Mouse (Mus musculus) layer of hippocampus, adult 9-11 months (tissue): ENCODE data around the gene Prph2.

ENCODE experiments used
- DNase-seq: peaks from one replicate; pipeline ENCODE4 v3.0.0; 2022

Prph2 gene

DNA sequence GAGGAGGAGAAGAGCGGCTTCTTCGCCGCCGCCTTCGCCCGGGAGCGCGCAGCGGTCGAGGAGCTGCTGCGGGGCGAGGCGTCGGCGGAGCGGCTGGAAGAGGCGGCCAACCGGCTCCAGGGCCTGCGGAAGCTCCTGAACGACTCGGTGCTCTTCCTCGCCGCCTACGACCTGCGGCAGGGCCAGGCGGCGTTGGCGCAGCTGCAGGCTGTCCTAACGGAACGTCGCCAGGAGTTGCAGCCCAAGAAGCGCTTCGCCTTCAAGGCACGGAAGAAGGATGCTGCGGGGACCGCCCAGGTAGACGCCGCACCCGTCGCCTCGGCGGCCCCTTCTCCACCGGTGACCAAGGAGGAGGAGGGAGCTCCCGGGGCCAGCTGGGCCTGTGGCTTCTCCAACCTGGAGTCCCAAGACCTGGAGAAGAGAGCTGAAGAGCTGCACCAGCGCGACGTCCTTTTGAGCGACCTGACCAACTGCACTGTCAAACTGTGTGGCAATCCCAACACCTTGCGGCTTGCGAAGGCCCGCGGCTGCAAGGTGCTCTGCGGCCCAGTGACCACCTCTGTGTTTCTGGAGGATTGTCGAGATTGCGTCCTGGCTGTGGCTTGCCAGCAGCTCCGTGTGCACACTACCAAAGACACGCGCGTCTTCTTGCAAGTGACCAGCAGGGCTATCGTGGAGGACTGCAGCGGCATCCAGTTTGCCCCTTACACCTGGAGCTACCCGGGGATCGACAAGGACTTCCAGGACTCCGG lies 19.2 kb upstream of the Prph2 start:
- no peak for DNase-seq

DNA sequence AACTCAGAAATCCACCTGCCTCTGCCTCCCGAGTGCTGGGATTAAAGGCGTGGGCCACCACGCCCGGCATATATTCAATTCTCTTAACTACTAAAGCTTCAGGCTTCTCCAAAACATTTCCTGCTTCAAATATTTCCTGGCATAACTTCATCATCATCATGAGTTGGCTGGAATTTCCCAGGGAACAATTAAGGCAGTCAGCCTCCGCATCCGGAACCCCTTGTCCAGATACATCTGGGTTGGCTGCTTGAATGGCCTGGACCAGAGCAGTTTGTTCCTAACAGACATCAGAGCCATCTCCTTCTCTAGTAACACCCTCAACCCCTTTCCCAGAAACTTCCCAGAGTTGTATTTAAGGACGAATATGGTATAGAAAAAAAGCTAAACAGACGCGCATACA lies 14.8 kb upstream of the Prph2 start:
- no peak for DNase-seq

DNA sequence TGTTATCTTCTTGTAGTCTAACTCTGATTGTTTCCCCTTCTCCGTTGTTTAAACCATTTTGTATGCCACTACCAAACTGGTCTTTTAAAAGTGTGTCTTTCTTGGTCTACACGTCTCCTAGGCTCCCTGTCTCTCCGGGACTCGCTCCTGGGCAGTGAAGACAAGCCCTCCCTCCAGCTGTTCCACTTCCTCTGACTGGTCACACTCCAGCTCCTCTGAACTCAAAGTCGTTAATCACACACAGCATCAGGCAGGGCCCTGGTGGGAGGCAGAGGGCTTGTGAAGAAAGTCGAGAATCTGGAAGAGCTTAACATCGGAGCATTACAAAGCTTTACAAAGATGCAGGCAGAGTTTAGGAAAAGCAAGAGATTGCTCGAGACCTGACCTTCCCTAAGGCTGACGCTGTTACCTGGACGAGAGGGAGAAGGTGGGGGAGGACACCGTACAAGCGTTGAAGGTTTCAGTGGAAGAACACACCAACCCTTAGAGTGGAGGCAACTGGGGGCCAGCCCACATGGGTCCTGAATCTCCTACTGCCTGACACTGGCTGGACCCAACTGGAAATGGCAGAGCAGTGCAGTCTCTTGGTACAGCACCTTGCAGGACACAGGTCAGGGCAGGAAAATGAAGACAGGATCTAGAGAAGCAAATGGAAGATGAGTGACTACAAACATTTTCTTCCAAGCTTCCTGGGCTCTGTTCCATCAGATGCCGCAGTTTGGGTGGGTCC lies 12.9 kb upstream of the Prph2 start:
- DNase-seq: no peak

DNA sequence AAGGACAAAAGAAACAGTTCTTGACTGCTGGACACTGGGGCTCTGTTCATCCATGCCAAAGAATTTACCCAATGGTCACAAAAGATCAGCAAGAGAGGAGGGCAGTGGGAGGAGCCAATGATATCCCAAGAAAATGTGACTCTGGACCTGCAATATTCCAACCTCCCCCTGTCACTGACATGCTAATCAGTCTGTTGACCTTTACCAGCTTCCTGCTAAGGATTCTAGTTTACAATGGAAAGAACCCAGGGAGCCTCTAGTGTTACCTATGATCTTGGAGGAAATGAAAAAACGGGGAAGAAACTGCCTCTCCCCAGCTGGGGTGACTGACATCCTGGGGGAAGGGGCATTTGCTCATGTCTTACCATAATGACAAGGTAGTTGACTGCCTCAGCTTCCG lies 9.3 kb upstream of the Prph2 start:
- DNase-seq: no peak

DNA sequence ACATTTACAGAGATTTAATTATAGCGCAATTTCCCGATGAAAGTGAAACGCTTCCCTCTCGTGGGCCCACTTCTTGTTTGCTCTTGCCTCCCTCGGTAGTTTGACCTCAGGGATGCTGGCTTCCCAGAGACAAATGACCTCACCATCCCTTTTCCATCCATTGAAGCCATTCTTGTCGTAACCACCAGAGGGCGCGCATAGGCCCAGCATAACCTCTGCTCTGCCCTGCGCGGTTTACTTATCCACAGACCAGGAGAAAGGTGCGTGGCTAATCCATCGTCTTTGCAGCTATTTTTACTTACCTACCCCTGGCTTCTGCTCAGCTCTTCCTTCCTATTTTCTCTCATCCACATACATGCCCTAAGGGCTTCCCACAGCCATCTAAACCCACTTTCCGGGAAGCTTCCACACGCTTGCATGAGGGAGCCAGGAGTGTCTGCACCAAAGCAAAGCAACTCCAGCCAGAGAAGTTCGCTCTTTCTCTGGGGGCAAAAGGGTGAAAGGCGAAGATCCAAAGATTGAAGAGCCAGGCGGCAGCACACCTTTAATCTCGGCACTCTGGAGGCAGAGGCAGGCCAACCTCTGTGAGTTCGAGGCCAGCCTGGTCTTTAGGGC lies 6.3 kb upstream of the Prph2 start:
- DNase-seq: peak; percentile 73

DNA sequence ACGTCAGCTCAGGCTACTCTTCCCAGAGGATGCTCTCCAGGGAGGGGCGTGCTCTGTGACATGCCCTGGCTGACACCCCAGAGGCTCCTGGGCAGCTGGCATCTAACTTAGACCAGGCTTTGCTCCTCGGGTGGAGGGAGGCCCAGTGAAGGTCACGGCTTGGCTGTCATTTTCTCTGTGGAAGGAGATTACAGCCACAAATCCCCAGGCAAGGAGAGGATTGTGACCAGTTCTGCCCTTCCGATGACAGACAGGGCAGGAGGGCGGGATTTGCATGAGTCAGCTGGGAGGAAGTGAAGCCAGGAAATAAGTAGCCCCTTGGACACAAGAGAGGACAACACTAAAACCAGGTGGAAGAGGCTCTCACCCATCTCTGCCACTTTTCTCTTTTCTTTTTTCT lies 2.1 kb downstream of the Prph2 start:
- no peak for DNase-seq

DNA sequence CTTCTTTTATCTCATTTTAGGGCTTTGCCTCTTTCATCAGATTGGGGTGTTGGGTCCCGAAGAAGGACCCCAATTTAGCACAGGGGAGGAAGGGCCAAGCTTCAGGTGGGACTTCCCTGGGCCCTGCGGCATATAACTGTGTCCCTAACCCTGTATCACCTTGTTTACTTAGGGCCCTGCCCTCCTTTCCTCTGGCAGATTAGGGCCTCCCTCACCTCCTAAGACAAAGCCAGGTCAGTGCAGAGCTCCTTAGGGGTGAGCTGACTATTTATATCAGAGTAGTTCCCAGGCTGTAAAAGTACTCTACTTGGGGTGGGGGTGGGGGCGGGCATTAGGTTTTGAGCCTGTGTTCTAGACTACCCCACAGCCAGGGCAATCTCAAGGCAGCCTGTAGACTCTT lies 4.9 kb downstream of the Prph2 start:
- no peak for DNase-seq

DNA sequence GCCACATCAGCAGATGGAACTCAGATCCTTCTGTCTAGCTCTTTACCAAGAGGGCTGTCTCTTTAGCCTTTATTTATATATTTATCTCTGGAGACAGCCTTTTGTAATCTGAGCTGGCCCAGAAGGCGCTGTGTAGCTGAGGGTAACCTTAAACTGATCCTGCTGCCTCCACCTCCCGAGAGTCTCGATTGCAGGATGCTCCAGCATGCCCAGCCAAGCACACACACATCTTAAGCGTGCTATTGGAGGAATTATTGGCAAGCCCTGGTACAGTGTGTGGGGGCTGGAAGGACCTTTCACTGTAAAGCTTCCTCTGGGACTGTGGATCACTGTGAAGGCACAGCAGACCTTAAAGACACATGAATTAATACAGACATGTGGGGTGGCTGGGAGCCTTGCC lies 8.7 kb downstream of the Prph2 start:
- no peak for DNase-seq

DNA sequence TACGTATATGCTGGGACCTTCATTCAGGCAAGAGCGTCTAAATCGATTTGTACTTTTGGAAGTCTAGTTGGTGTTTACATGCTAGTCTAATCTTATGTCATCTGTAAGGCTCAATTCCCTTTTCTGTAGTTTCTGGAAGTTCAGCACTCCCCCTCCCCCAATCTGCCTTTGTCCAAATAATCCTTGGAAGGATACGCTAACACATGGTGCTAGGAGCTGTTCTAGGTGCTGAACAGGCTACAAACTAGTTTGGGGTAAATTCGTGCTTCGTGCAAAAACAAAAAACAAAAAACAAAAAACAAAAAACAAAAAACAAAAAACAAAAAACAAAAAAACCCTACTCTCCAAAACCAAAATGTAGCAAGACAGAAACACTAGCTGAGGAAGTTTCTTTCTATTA lies 10.6 kb downstream of the Prph2 start:
- no peak for DNase-seq

DNA sequence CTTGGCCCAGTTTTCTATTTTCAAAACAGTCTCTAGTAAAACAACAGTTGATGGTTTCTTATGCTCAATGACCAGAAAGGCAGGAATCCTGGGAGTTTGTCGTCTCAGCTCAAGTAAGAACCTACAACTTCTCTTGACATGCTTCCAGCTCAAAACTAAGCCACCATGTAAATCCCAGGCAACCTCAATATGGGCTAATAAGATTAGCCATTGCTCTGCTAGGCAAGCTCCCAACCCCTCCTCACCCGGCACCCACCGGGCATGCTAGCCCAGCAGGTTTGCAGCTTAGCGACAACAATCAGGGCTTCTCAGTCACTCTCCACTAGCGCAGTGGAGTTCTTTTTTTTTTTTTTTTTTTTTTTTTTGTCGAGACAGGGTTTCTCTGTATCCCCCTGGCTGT lies 15.9 kb downstream of the Prph2 start:
- no peak for DNase-seq

DNA sequence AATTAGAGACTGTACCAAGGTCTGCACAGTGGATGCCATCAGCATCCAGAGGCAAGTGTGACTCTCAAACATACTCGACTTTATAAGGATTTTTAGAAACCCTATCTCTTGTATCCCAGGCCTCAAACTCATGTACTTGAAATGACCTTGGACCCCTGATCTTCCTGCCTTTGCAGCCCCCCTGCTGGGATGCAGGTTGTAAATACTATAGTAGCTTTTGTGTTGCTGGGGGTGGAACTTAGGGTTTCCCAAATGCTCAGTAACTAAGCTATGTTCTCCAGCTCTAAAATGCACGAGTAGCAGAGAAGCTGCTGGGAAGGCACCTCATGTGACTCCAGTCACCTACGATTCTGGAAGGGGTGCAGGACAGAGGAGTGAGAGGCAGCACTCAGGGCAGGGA lies 16.7 kb downstream of the Prph2 start:
- no peak for DNase-seq

DNA sequence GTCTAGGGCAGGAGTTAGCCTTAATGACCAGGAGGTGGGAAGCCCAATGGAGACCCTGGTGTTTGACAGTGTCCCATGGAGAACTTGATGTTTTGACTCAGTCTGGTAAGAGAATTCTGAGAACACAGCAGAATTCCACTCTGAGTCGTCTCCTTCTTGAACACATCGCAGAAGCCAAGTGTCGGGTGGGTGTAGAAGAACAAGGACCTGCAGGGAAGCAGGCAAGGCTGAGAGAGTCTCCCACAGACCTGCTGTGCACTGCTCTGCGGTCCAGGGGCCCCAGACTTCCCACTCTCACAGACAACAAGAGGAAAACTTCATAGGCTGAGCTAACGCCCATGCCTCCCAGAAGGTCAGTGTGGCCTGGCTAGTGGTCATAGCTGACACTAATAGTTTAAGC lies 17.5 kb downstream of the Prph2 start:
- DNase-seq: peak; percentile 41

DNA sequence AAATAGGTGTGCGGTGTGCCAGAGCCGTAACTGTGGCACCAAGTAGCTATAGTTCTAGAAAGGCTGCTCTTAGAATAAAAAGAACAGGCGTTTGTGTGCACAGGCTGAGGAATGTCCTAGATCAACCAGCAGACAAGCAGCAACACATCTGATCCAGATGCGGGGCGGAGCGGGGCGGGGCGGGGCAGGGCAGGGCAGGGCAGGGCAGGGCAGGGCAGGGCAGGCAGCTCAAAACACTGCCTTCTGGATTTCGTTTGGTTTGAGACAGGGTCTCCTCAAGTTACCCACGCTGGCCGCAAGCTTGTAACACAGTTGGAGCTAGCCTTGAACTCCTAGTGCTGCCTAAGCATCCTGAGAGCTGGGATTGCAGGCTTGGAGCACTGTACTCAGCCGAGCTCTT lies 19.0 kb downstream of the Prph2 start:
- no peak for DNase-seq

DNA sequence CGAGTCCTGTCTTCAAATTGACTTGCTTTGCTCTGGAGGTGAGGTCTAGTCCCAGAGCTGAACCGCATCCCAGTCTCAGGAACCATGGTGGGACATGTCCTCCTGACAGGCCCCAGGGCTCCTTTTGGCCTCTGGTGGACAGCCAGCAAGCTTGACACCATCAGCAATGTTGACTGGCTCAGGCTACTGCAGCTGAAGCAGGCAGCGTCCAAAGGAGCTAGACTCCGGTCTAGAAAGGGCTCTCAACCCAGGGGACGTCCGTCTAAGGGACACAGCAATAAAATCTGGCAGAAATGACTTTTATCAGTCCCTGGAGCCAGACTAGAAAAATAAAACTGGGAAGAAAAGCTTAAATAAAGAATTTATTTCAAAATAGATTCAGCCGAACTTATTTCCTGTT lies 19.6 kb downstream of the Prph2 start:
- DNase-seq: no peak

DNA sequence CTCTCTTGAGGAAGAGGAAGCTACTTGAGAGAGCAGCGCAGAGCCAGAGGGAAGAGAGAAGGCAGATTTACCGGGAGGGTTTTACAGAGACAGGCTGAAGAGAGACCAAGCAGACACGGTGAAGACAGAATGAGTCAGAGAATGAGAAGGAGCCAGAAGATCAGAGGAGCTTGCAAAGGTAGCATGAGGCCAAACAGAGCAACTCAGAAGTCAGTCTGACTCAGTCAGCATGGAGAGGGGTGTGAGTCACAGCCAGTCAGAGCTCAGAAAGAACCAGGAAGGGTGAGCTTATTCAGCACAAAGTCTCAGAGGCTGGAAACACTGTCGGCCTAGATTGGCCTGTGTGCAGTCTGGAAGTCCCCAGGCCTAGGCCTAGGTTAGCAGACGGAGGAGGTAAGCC lies 22.7 kb downstream of the Prph2 start:
- DNase-seq: no peak

DNA sequence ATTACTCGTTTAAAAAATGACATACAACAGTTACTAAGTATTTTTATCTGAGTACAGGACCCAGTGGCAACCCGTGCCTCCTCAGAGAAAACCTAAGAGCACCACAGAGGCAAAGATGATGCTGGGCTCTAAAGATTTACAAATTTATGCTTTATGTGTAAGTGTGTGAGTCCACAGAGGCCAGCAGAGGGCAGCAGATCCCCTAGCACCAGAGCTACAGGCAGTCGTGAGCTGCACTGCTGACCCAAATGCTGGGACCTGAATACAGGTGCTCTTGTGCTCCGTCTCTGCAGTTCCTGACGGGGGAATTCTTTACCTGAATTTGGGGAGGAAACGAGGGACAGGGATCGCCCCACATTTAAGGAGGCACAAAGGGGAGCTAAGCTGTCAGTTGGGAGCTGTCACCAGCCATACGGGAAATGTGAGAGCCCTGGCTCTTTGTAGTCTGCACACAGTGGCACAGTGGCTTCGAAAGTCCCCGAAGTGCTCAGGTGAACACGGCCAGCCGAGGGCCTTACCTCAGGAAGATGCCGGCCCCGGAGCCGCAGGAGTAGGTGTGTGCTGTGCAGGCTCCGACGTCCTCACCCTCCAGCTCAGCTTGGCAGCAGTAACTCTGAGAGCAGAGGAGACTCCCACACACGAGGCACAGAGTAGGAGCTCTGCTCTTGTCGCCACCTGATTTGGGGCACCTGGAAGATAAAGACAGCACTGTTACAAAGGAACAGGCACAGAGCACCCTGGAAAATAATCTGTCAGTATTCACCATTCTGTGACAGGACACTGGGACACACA lies 23.5 kb downstream of the Prph2 start:
- peak; percentile 50 for DNase-seq

DNA sequence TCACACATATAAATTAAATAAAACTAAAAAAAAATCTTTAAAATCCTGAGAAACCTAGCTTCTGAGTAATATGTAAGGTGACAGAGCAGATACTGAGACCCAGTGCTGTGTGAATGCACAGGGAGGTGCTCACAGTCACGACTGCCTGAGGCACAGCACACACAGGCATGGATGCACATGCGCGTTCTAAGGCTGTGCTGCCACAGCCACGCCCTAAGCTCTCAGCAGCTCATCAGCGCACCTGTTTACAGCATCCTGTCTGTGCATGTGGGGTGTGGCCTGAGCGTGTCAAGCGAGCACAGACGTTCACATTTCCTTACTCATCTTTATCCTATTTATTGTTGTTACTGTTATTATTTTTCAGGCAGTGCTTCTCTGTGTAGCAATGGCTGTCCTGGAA lies 30.2 kb downstream of the Prph2 start:
- DNase-seq: no peak

DNA sequence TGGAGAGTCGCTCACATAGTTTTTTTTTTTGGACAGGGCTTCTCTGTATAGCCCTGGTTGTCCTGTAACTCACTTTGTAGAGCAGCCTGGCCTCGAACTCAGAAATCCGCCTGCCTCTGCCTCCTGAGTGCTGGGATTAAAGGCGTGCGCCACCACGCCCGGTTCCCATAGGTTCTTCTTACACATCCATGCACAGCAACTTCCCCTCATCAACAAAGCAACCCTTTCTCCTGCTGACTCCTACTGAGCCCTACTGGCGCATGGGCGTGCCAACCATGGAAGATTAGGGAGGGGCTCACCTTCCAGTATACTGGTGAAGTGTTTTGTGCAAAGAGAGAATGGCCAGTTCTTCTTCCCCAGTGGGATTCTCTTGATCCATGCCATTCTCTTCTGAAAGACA lies 32.2 kb downstream of the Prph2 start:
- DNase-seq: no peak

DNA sequence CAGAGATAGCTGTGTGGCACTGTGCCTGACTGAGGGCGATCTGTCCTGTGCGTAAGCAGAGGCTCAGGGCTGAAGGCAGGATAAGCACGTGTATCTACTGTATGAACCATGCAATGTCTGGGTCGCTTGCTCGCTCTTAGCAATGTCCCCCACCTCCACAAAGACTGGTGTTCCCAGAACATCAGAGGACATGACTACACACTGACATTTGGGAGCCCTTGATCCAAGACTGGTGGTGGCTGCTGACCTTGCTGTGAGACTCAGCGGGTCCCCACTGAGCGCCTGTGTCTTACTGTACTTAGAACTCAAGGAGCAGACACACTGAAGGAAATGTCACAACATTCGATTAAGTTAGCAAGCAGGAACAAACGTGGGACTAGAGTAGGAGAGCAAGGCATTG lies 36.0 kb downstream of the Prph2 start:
- DNase-seq: no peak

DNA sequence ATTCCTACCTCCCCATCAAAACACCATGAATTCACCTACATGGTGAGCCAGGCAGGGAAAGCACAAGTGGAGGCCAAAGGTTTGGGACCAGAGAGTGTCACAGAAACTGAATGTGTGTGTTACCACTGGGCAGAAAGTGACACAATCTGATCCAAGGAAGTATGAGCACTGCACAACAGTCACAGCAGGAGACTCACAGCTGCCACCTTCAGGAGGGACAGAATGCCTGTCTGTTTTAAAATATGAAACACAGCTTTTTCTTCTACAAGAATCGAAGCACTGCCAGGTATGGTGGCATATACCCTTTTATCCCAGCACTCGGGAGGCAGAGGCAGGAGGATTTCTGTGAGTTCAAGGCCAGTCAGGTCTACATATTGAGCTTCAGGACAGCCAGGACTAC lies 47.8 kb downstream of the Prph2 start:
- no peak for DNase-seq

DNA sequence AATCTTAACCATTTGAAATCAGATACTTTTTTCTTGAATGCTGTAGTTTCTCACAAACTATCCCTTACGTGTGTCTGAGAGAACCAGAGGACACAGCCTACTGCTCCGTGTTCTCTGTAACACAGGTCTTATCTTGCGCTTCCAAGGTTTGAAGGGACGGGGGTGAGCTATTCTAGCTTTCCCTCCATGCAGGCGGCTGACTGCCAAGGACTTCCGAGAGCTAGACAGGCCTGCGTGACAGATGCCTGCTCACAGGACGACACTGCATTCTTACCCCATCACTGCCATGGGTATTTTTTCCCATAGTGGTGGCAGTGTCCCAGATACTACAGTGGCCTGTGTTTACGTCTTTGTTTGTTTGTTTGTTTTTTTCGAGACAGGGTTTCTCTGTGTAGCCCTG lies 50.0 kb downstream of the Prph2 start:
- DNase-seq: no peak

DNA sequence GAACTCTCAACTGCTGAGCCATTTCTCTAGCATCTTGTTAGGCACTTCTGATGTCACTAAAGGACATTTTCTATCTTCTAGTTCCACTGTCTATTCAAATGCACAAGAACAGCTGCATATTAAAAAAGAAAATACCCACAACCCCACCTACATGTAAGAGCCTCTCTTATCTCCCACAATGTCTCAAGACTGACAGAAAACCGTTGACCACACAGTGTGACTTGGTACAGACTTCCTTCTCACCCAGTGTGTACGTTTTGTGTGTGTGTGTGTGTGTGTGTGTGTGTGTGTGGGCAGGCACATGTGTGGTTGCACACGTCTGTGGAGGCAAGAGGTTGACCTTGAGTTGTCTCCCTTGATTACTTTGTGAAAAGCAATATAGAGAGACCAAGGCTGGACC lies 51.9 kb downstream of the Prph2 start:
- no peak for DNase-seq

DNA sequence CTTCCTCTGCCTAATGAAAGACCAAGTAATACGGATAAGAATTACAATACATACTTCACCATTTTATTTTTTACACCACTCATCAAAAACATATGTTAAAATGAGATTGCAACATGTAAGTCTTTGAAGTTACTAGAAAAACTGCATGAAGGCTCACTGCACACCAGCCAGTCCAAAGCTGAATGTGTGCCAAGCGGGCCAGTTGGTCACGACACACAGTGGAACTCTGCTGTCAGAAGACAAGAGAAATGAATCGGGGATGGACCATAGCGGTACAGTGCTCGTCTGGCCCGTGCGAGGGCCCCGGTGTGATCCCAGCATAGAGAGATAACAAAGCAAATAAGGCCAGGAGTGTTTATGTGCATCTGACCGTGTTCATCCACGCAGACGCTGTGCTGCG lies 52.9 kb downstream of the Prph2 start:
- no peak for DNase-seq

DNA sequence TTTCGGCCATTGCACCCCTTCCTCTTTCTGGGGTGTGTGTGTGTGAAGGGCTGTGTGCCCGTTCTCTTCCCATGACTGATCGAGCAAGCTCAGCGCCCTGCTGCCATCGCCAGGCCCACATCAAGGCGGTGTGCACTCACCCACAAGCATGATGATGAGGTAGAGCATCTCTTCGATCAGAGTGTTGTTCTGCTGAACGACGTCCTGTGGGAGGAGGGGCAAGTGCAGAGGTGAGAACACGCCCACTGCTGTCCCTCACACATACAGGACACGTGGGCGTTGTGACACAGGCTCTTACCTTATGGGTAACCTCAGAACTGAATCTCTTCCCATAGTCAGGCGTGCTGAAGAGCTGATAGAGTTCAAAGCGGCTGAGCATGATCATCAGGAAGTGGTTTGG lies 56.6 kb downstream of the Prph2 start:
- DNase-seq: no peak
